ENCODE assay signal across 12 mouse cellular contexts in genomic region chr3:126668692-126669091, GRCm38 (mm10).
A peak's percentile ranks its signal among the peaks of the same experiment; 100 is the strongest.
DNase-seq lines count a peak whose midpoint lies in the region; ATAC-seq and TF ChIP-seq lines count a peak whose summit lies in the region.
"Had no signal": no experiment of that assay in that cellular context is flagged by ENCODE, and none has a peak within 500 bp of the region (broad histone marks: within the 10 kb centered on the region; RNA-seq: fewer than 3 reads in every experiment).

No protein-coding gene starts in this region.

- no peaks in the 10 kb centered on the region for H3K36me3 ChIP-seq in liver, adult 2 months (ENCODE audit: control insufficient read depth, insufficient read depth, low read length)
- H3K36me3 ChIP-seq in liver, embryonic 11.5 days (ENCODE audit: control insufficient read depth, insufficient read depth, low read length): no peaks in the 10 kb centered on the region
- no peaks in the 10 kb centered on the region for H3K36me3 ChIP-seq in intestine, embryonic 16.5 days (ENCODE audit: control insufficient read depth, insufficient read depth, low read length)
- H3K36me3 ChIP-seq: forebrain, embryonic 10.5 days; limb, embryonic 10.5 days had no signal

- WGBS in liver, adult 2 months: 49% methylated on average over 10 of the region's 10 CpGs
- 56% methylated on average over 10 of the region's 10 CpGs for WGBS in liver, embryonic 11.5 days
- 44% methylated on average over 10 of the region's 10 CpGs for WGBS in intestine, embryonic 16.5 days

- ATAC-seq in frontal cortex, adult (ENCODE audit: low TSS enrichment): 0 out of 2 replicates have a peak, but pooled peaks have one; percentile 21
- ATAC-seq in liver, embryonic 11.5 days (replicated peaks; ENCODE audit: low FRiP score): no peak
- ATAC-seq in intestine, embryonic 16.5 days: peak; percentile 57; the same call in 1 of the 2 replicates
- ATAC-seq: Patski had no signal

- DNase-seq in frontal cortex, postnatal 10 days (ENCODE audit: low spot score in 2 of 2): no peak
- DNase-seq in liver, adult 2 months (ENCODE audit: extremely low read depth, low read depth, low spot score): peak; percentile 44
- no peak for DNase-seq in liver, embryonic 11.5 days (ENCODE audit: low spot score)
- DNase-seq in brain, adult 2 months (ENCODE audit: low read depth, low spot score): peak; percentile 59
- no peak for DNase-seq in layer of hippocampus, adult 9-11 months
- DNase-seq in left cerebral cortex, adult 9 months (ENCODE audit: low spot score in 2 of 2): no peak
- DNase-seq: embryo, embryonic 11 days had no signal

- no peaks in the 10 kb centered on the region for H3K27me3 ChIP-seq in liver, adult 2 months (ENCODE audit: control insufficient read depth, insufficient read depth, low read length)
- no peaks in the 10 kb centered on the region for H3K27me3 ChIP-seq in liver, embryonic 11.5 days (replicated peaks; ENCODE audit: control insufficient read depth, insufficient read depth, low read length)
- no peaks in the 10 kb centered on the region for H3K27me3 ChIP-seq in intestine, embryonic 16.5 days (replicated peaks; ENCODE audit: control insufficient read depth, insufficient read depth, low read length)
- H3K27me3 ChIP-seq: Patski had no signal

- H3K79me2 ChIP-seq in liver, adult 2 months (ENCODE audit: control insufficient read depth, insufficient read depth, low read length): no peaks in the 10 kb centered on the region

- TF ChIP-seq CTCF in liver, adult 2 months (IDR thresholded peaks at IDR 0.05; ENCODE audit: low read depth, low read length): peak; percentile 12; the same call in 1 of the 2 replicates

- peak overlapping the region; percentile 17; the same call in 1 of the 2 replicates for H3K27ac ChIP-seq in liver, adult 2 months (replicated peaks; ENCODE audit: insufficient read depth, low read depth, low read length)
- H3K27ac ChIP-seq in liver, embryonic 11.5 days (ENCODE audit: low read depth, low read length): no peak overlapping the region
- H3K27ac ChIP-seq in intestine, embryonic 16.5 days (ENCODE audit: low read length): peak overlapping the region; percentile 34; the same call in 1 of the 2 replicates
- H3K27ac ChIP-seq: forebrain, embryonic 10.5 days; limb, embryonic 10.5 days had no signal

- H3K4me1 ChIP-seq in liver, adult 2 months (ENCODE audit: control insufficient read depth, insufficient read depth, low read length): peaks cover 11% of the 10 kb centered on the region
- H3K4me1 ChIP-seq in liver, embryonic 11.5 days (replicated peaks; ENCODE audit: control insufficient read depth, insufficient read depth, low read length): no peaks in the 10 kb centered on the region
- H3K4me1 ChIP-seq in intestine, embryonic 16.5 days (ENCODE audit: control insufficient read depth, insufficient read depth, low read length): peaks cover 12% of the 10 kb centered on the region

- TF ChIP-seq POLR2A in liver, adult 2 months (IDR thresholded peaks at IDR 0.05; ENCODE audit: extremely low read depth, insufficient read depth, low read length): no peak

- H3K9ac ChIP-seq in liver, adult 2 months (ENCODE audit: low read depth, low read length): no peak overlapping the region
- no peak overlapping the region for H3K9ac ChIP-seq in liver, embryonic 11.5 days (ENCODE audit: low read depth, low read length)
- H3K9ac ChIP-seq in intestine, embryonic 16.5 days (ENCODE audit: low read depth, low read length): 0 out of 2 replicates have a peak overlapping the region, but pooled peaks have one; percentile 19

- no peaks in the 10 kb centered on the region for H3K9me3 ChIP-seq in liver, embryonic 11.5 days (ENCODE audit: control insufficient read depth, low read length)
- H3K9me3 ChIP-seq in intestine, embryonic 16.5 days (ENCODE audit: control insufficient read depth, low read length): no peaks in the 10 kb centered on the region
- H3K9me3 ChIP-seq: forebrain, embryonic 10.5 days; limb, embryonic 10.5 days had no signal

- no peak overlapping the region for H3K4me3 ChIP-seq in liver, adult 2 months (ENCODE audit: insufficient read depth, low read depth, low read length)
- H3K4me3 ChIP-seq in liver, embryonic 11.5 days (ENCODE audit: low read depth, low read length): no peak overlapping the region
- no peak overlapping the region for H3K4me3 ChIP-seq in intestine, embryonic 16.5 days (ENCODE audit: low read length)
- H3K4me3 ChIP-seq: forebrain, embryonic 10.5 days; limb, embryonic 10.5 days had no signal

- H3K4me2 ChIP-seq in liver, embryonic 11.5 days: no peak overlapping the region
- H3K4me2 ChIP-seq in intestine, embryonic 16.5 days (ENCODE audit: low read depth, low read length): no peak overlapping the region; the same call in 1 of the 2 replicates

Comparison
In these comparisons a context has a peak if more than half of its experiments do, and no peak if none do; other contexts are left out.
1. DNase-seq: peak in liver, adult 2 months (single experiment) and brain, adult 2 months (single experiment); none in frontal cortex, postnatal 10 days (0 of 2), liver, embryonic 11.5 days (single experiment), layer of hippocampus, adult 9-11 months (single experiment) and left cerebral cortex, adult 9 months (0 of 2).